ENCODE assay signal across 22 mouse cellular contexts in the genomic region with DNA sequence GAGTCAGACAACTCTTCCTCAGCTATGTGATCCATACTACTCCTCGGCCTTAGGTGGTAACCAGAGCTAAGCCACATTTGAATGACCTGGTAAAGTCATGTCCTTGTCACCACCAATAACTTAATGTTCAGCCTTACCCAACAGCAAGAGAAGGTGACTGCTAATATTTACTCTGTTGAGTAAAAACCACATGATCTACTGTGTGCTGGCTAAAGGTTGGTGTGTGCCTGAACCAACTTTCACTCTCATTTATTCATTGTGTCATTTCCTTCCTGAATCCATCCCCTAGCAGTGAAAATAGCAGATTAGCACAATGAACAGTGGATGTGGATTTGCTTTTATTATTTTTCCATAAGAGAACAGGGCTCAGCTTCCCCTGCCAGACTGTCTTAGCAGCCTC.
DNase-seq lines count a peak whose midpoint lies in the region; ATAC-seq lines count a peak whose summit lies in the region.
"Had no signal": no experiment of that assay in that cellular context is flagged by ENCODE, and none has a peak within 500 bp of the region (broad histone marks: within the 10 kb centered on the region; RNA-seq: fewer than 3 reads in every experiment).

No protein-coding gene starts in this region.

- no peaks in the 10 kb centered on the region for H3K36me3 ChIP-seq in hindbrain, embryonic 13.5 days
- no peaks in the 10 kb centered on the region for H3K36me3 ChIP-seq in hindbrain, embryonic 11.5 days (ENCODE audit: control insufficient read depth, insufficient read depth, low read length)
- H3K36me3 ChIP-seq in liver, embryonic 16.5 days (ENCODE audit: control insufficient read depth, insufficient read depth), result no peaks in the 10 kb centered on the region
- no peaks in the 10 kb centered on the region for H3K36me3 ChIP-seq in liver, embryonic 12.5 days
- no peaks in the 10 kb centered on the region for H3K36me3 ChIP-seq in midbrain, embryonic 12.5 days
- no peaks in the 10 kb centered on the region for H3K36me3 ChIP-seq in midbrain, embryonic 16.5 days (ENCODE audit: control insufficient read depth, insufficient read depth, low read length)
- H3K36me3 ChIP-seq: embryonic facial prominence, embryonic 13.5 days; heart, embryonic 13.5 days; neural tube, embryonic 12.5 days had no signal

- no peak overlapping the region for H3K4me2 ChIP-seq in hindbrain, embryonic 13.5 days
- H3K4me2 ChIP-seq in hindbrain, embryonic 11.5 days (replicated peaks; ENCODE audit: low read depth, low read length), result no peak overlapping the region
- no peak overlapping the region for H3K4me2 ChIP-seq in liver, embryonic 16.5 days (ENCODE audit: low read depth, low read length)
- H3K4me2 ChIP-seq in liver, embryonic 12.5 days, result no peak overlapping the region
- H3K4me2 ChIP-seq in midbrain, embryonic 12.5 days (replicated peaks), result no peak overlapping the region
- no peak overlapping the region for H3K4me2 ChIP-seq in midbrain, embryonic 16.5 days (ENCODE audit: low read length)
- H3K4me2 ChIP-seq: embryonic facial prominence, embryonic 13.5 days; heart, embryonic 13.5 days; neural tube, embryonic 12.5 days had no signal

- 88% methylated on average over 1 of the region's 1 CpGs for WGBS in hindbrain, embryonic 13.5 days
- 84% methylated on average over 1 of the region's 1 CpGs for WGBS in hindbrain, embryonic 11.5 days
- 51% methylated on average over 1 of the region's 1 CpGs for WGBS in liver, embryonic 16.5 days (ENCODE audit: insufficient replicate concordance)
- WGBS in liver, embryonic 12.5 days (ENCODE audit: insufficient replicate concordance), result 49% methylated on average over 1 of the region's 1 CpGs
- WGBS in midbrain, embryonic 12.5 days, result 79% methylated on average over 1 of the region's 1 CpGs
- 91% methylated on average over 1 of the region's 1 CpGs for WGBS in midbrain, embryonic 16.5 days

- no peaks in the 10 kb centered on the region for H3K9me3 ChIP-seq in hindbrain, embryonic 13.5 days
- H3K9me3 ChIP-seq in hindbrain, embryonic 11.5 days (ENCODE audit: control insufficient read depth, low read length), result no peaks in the 10 kb centered on the region
- no peaks in the 10 kb centered on the region for H3K9me3 ChIP-seq in liver, embryonic 16.5 days (replicated peaks; ENCODE audit: control insufficient read depth, low read length)
- H3K9me3 ChIP-seq in liver, embryonic 12.5 days (replicated peaks), result no peaks in the 10 kb centered on the region
- no peaks in the 10 kb centered on the region for H3K9me3 ChIP-seq in midbrain, embryonic 12.5 days
- H3K9me3 ChIP-seq in midbrain, embryonic 16.5 days (replicated peaks; ENCODE audit: control insufficient read depth, low read length, poor library complexity, severe bottlenecking), result no peaks in the 10 kb centered on the region
- H3K9me3 ChIP-seq: embryonic facial prominence, embryonic 13.5 days; heart, embryonic 13.5 days; neural tube, embryonic 12.5 days had no signal

- peak overlapping the region; percentile 23; the same call in 1 of the 2 replicates for H3K27ac ChIP-seq in hindbrain, embryonic 13.5 days
- H3K27ac ChIP-seq in hindbrain, embryonic 11.5 days (ENCODE audit: low read depth, low read length), result no peak overlapping the region
- no peak overlapping the region for H3K27ac ChIP-seq in liver, embryonic 16.5 days (ENCODE audit: low read length)
- no peak overlapping the region for H3K27ac ChIP-seq in liver, embryonic 12.5 days
- 0 out of 2 replicates have a peak overlapping the region, but pooled peaks have one; percentile 39 for H3K27ac ChIP-seq in midbrain, embryonic 12.5 days (replicated peaks)
- H3K27ac ChIP-seq in midbrain, embryonic 16.5 days (ENCODE audit: low read length), result peak overlapping the region; percentile 58
- H3K27ac ChIP-seq: embryonic facial prominence, embryonic 13.5 days; heart, embryonic 13.5 days; neural tube, embryonic 12.5 days had no signal

- H3K27me3 ChIP-seq in hindbrain, embryonic 13.5 days, result no peaks in the 10 kb centered on the region
- H3K27me3 ChIP-seq in hindbrain, embryonic 11.5 days (ENCODE audit: control insufficient read depth, insufficient read depth, low read length), result no peaks in the 10 kb centered on the region
- H3K27me3 ChIP-seq in liver, embryonic 16.5 days (ENCODE audit: control insufficient read depth, insufficient read depth, low read depth, low read length), result no peaks in the 10 kb centered on the region
- no peaks in the 10 kb centered on the region for H3K27me3 ChIP-seq in liver, embryonic 12.5 days (replicated peaks)
- no peaks in the 10 kb centered on the region for H3K27me3 ChIP-seq in midbrain, embryonic 12.5 days
- no peaks in the 10 kb centered on the region for H3K27me3 ChIP-seq in midbrain, embryonic 16.5 days (ENCODE audit: control insufficient read depth, insufficient read depth, low read depth, low read length)
- H3K27me3 ChIP-seq: embryonic facial prominence, embryonic 13.5 days; heart, embryonic 13.5 days; neural tube, embryonic 12.5 days had no signal

- peaks cover 11% of the 10 kb centered on the region; the same call in 1 of the 2 replicates for H3K4me1 ChIP-seq in hindbrain, embryonic 13.5 days (replicated peaks)
- no peaks in the 10 kb centered on the region for H3K4me1 ChIP-seq in hindbrain, embryonic 11.5 days (replicated peaks; ENCODE audit: control insufficient read depth, insufficient read depth, low read length)
- no peaks in the 10 kb centered on the region for H3K4me1 ChIP-seq in liver, embryonic 16.5 days (ENCODE audit: control insufficient read depth, low read depth, low read length)
- no peaks in the 10 kb centered on the region for H3K4me1 ChIP-seq in liver, embryonic 12.5 days
- H3K4me1 ChIP-seq in midbrain, embryonic 12.5 days, result peaks cover 8% of the 10 kb centered on the region; the same call in 1 of the 2 replicates
- peaks cover 12% of the 10 kb centered on the region for H3K4me1 ChIP-seq in midbrain, embryonic 16.5 days (ENCODE audit: control insufficient read depth, insufficient read depth, low read length)
- H3K4me1 ChIP-seq: embryonic facial prominence, embryonic 13.5 days; heart, embryonic 13.5 days; neural tube, embryonic 12.5 days had no signal

- DNase-seq in hindbrain, embryonic 11.5 days (ENCODE audit: low spot score), result no peak
- DNase-seq in cerebellum, postnatal 25 days, result no peak
- DNase-seq: adrenal gland, postnatal 14 days; cerebellum, adult 11 months; heart, postnatal 10 days; kidney, adult 9 months; kidney, postnatal 10 days; lung, adult 18-20 months; thymus, adult 2 months; thymus, postnatal 36 days had no signal

- no peak overlapping the region for H3K4me3 ChIP-seq in hindbrain, embryonic 13.5 days
- H3K4me3 ChIP-seq in hindbrain, embryonic 11.5 days (ENCODE audit: low read depth, low read length), result no peak overlapping the region
- no peak overlapping the region for H3K4me3 ChIP-seq in liver, embryonic 16.5 days (ENCODE audit: low read depth, low read length)
- H3K4me3 ChIP-seq in liver, embryonic 12.5 days, result no peak overlapping the region
- no peak overlapping the region for H3K4me3 ChIP-seq in midbrain, embryonic 12.5 days
- H3K4me3 ChIP-seq in midbrain, embryonic 16.5 days (ENCODE audit: low read depth, low read length), result no peak overlapping the region
- H3K4me3 ChIP-seq: embryonic facial prominence, embryonic 13.5 days; heart, embryonic 13.5 days; myocyte; neural tube, embryonic 12.5 days had no signal

- peak; percentile 29 for ATAC-seq in hindbrain, embryonic 13.5 days (ENCODE audit: low FRiP score)
- no peak for ATAC-seq in hindbrain, embryonic 11.5 days (ENCODE audit: low FRiP score)
- ATAC-seq in liver, embryonic 16.5 days (ENCODE audit: low read depth), result 0 out of 2 replicates have a peak, but pooled peaks have one; percentile 37
- no peak for ATAC-seq in liver, embryonic 12.5 days
- ATAC-seq in midbrain, embryonic 12.5 days (ENCODE audit: low FRiP score, low read depth), result peak; percentile 20
- peak; percentile 63; the same call in 1 of the 2 replicates for ATAC-seq in midbrain, embryonic 16.5 days
- ATAC-seq: CD4-positive, CD25-positive, alpha-beta regulatory T cell, adult 4 months; intestine, postnatal 0 days; lung, postnatal 0 days had no signal

- H3K9ac ChIP-seq in hindbrain, embryonic 13.5 days, result no peak overlapping the region
- no peak overlapping the region for H3K9ac ChIP-seq in hindbrain, embryonic 11.5 days (ENCODE audit: low read depth, low read length)
- H3K9ac ChIP-seq in liver, embryonic 16.5 days (ENCODE audit: low read depth, low read length), result no peak overlapping the region
- H3K9ac ChIP-seq in liver, embryonic 12.5 days, result no peak overlapping the region
- no peak overlapping the region for H3K9ac ChIP-seq in midbrain, embryonic 12.5 days (replicated peaks)
- H3K9ac ChIP-seq in midbrain, embryonic 16.5 days (ENCODE audit: low read depth, low read length), result 0 out of 2 replicates have a peak overlapping the region, but pooled peaks have one; percentile 14
- H3K9ac ChIP-seq: embryonic facial prominence, embryonic 13.5 days; heart, embryonic 13.5 days; neural tube, embryonic 12.5 days had no signal

Comparison
In these comparisons a context has a peak if more than half of its experiments do, and no peak if none do; other contexts are left out.
1. ATAC-seq: peak in hindbrain, embryonic 13.5 days (single experiment), liver, embryonic 16.5 days (single experiment), midbrain, embryonic 12.5 days (single experiment) and midbrain, embryonic 16.5 days (single experiment); none in hindbrain, embryonic 11.5 days (single experiment) and liver, embryonic 12.5 days (single experiment).
2. H3K27ac ChIP-seq: peak in hindbrain, embryonic 13.5 days (single experiment), midbrain, embryonic 12.5 days (single experiment) and midbrain, embryonic 16.5 days (single experiment); none in hindbrain, embryonic 11.5 days (single experiment), liver, embryonic 16.5 days (single experiment) and liver, embryonic 12.5 days (single experiment).